Mouse (Mus musculus): ENCODE measurements at regions not wholly inside any gene's neighbourhood (a gene's known extent, or its start where the extent isn't known, plus 50 kb on each side); places are given as distances from the start of the nearest gene placed in this dataset.

DNA sequence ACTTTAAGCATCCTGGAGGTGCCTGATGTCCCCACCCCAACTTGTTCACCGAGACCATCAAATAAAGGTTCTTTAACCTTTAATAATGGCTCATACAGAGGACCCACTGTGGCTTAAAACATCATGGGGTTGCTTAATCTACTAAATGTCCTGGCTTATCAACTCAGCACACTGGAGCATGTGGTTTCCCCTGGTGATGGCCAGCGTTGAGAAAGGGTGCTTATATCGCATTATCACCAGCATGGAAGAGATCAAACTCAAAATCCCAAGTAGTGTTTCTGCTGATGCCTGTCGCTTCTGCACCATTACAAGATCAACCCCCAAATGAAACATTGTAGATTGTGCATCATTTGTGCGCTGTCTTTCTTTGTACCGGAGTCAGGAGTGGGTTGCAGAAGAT is 53.2 kb upstream of the Wnt7b start:
- TF ChIP-seq POLR2A (IDR thresholded peaks at IDR 0.05; ENCODE audit: borderline replicate concordance, extremely low read depth, insufficient read depth, insufficient read length, poor library complexity, severe bottlenecking), result no peak
- no peak for TF ChIP-seq CTCF (IDR thresholded peaks at IDR 0.05; ENCODE audit: borderline replicate concordance, extremely low read depth, insufficient read depth, insufficient read length)
